Mouse (Mus musculus) forebrain, embryonic 11.5 days (tissue): ENCODE measurements around the gene Zmynd8. TPM values are rescaled to one million over a fixed set of nuclear protein-coding genes. Genes with fewer than 3 reads are reported as not detected.

ENCODE experiments used
- ATAC-seq: fragments of 200-750 bp; cut with Nextera tagmentation; replicated peaks from 2 replicates; pipeline ENCODE4 v1.8.0; 2017; ENCODE audit warnings: moderate TSS enrichment; ENCODE audit not compliant: low FRiP score
- DNase-seq: peaks from one replicate; pipeline ENCODE4 v3.0.0-alpha.2; 2017; ENCODE audit warnings: low spot score
- H3K27ac ChIP-seq: fragments of 300-500 bp; sonication (generic); 2 replicates; pipeline ENCODE4 v1.5.1; 2014; ENCODE audit warnings: low read depth, low read length
- H3K27me3 ChIP-seq: fragments of 300-500 bp; sonication (generic); 2 replicates; pipeline ENCODE4 v1.6.1; 2014; ENCODE audit warnings: mild to moderate bottlenecking, low read length, mixed read lengths; ENCODE audit not compliant: control insufficient read depth, insufficient read depth
- H3K36me3 ChIP-seq: fragments of 300-500 bp; sonication (generic); 2 replicates; pipeline ENCODE4 v1.6.1; 2014; ENCODE audit warnings: mild to moderate bottlenecking, low read length, moderate library complexity, mixed read lengths; ENCODE audit not compliant: control insufficient read depth, insufficient read depth
- H3K4me1 ChIP-seq: fragments of 300-500 bp; sonication (generic); replicated peaks from 2 replicates; pipeline ENCODE4 v1.6.1; 2014; ENCODE audit warnings: low read length, mixed read lengths; ENCODE audit not compliant: control insufficient read depth, insufficient read depth
- H3K4me2 ChIP-seq: fragments of 300-500 bp; sonication (generic); 2 replicates; pipeline ENCODE4 v1.6.1; 2014; ENCODE audit warnings: low read depth, mild to moderate bottlenecking, low read length, moderate library complexity, mixed read lengths; ENCODE audit not compliant: severe bottlenecking
- H3K4me3 ChIP-seq: fragments of 300-500 bp; sonication (generic); 2 replicates; pipeline ENCODE4 v1.5.1; 2014; ENCODE audit warnings: low read depth, low read length
- H3K9ac ChIP-seq: fragments of 300-500 bp; sonication (generic); 2 replicates; pipeline ENCODE4 v1.6.1; 2014; ENCODE audit warnings: low read length
- H3K9me3 ChIP-seq: fragments of 300-500 bp; sonication (generic); 2 replicates; pipeline ENCODE4 v1.6.1; 2016; ENCODE audit warnings: low read length, mixed read lengths; ENCODE audit not compliant: control insufficient read depth
- WGBS: fragments of 180-500 bp; shearing (Covaris S2); extraction: QIAGEN DNeasy Blood & Tissue Kit; methylation state at CpG from one replicate; pipeline ENCODE4 v1.1.7; 2014; 5-methylcytosine and 5-hydroxymethylcytosine counted together
- polyA plus RNA-seq: library from polyadenylated mRNA; unstranded; fragments of >200 nt; fragmentation: Nextera tagmentation; extraction: Ambion mirVana; gene quantifications from 2 replicates; pipeline ENCODE4 v1.2.1, GENCODE M21; 2014

Zmynd8 gene
- polyA plus RNA-seq, 1 experiment from 2014 or later, result 61.5 TPM

DNA sequence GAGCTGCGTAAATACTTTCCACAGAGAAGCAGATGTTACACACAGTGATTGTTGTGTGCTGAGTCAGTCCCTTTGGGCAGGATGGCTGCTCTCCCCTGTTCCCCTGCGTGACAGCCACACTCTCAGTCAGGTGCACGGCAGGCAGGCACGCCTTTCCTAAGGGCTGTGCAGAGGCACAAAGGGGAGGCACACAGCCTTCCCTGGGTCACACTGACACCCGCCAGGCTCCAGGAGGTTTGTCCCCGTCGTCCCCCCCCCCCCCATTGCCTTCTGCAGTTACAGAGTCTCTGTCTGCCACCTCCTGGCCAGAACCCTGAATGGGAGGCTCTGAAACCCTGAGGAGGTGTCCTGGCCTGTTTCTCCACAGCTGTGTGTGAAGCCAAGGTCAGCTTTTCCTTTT lies 147.7 kb downstream of the Zmynd8 start:
- Histone ChIP-seq H3K4me1 (peaks cover 6% of the 10 kb centered on the region), H3K4me3 (no peak overlapping the region), H3K9ac (no peak overlapping the region), H3K27me3 (0 out of 2 replicates have a peak, but pooled peaks cover 3% of the 10 kb centered on the region), H3K36me3 (no peaks in the 10 kb centered on the region), H3K9me3 (no peaks in the 10 kb centered on the region), H3K4me2 (no peak overlapping the region), H3K27ac (no peak overlapping the region)
- 21% methylated on average over 7 of the region's 7 CpGs for WGBS
- ATAC-seq (peak; percentile 42; the same call in 1 of the 2 replicates), DNase-seq (no peak)

DNA sequence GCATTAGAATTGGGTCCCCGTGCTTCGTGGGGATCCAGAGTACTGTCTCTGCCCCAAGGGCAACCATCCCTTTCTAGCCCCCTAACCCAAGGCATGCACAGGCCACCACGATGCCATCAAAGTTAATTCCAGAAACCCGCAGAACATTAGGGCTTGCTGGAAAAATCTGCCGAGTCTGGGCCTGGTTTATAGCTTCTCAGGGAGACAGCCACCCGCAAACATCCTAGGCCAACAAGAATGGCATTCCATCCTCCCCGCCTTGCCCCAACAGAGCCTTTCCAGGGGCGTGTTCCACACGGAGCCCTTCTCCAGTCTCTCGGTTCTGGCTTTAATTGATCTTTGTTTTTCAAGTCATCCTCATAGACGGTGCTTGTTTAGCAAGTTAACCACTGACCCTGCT lies 150.4 kb downstream of the Zmynd8 start:
- WGBS, result 5% methylated on average over 11 of the region's 11 CpGs
- Histone ChIP-seq H3K4me1 (peaks cover 9% of the 10 kb centered on the region), H3K27ac (no peak overlapping the region), H3K27me3 (0 out of 2 replicates have a peak, but pooled peaks cover 3% of the 10 kb centered on the region), H3K4me2 (no peak overlapping the region), H3K9me3 (no peaks in the 10 kb centered on the region), H3K36me3 (no peaks in the 10 kb centered on the region), H3K9ac (no peak overlapping the region), H3K4me3 (no peak overlapping the region)
- DNase-seq (no peak), ATAC-seq (no peak)

DNA sequence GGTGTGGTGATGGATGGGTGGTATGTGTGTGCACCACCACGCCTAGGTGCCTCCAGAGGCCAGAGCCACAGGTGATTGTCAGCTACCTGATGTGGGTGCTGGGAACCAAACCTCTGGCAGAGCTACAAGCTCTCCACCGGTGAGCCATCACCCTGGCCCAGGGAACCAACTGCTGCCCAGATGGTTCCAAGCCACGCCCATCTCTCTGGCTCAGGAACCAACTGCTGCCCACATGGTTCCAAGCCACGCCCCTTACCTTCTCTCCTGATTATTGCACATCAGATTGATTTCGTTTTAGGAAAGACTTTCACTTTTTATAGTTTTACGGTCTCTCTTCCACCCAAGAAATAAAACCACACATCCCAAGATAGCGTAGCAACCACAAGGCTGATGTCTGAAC lies 150.8 kb downstream of the Zmynd8 start:
- Histone ChIP-seq H3K4me1 (peaks cover 9% of the 10 kb centered on the region), H3K4me2 (no peak overlapping the region), H3K27me3 (0 out of 2 replicates have a peak, but pooled peaks cover 3% of the 10 kb centered on the region), H3K36me3 (no peaks in the 10 kb centered on the region), H3K9ac (no peak overlapping the region), H3K4me3 (no peak overlapping the region), H3K9me3 (no peaks in the 10 kb centered on the region), H3K27ac (no peak overlapping the region)
- WGBS, result 55% methylated on average over 7 of the region's 7 CpGs
- ATAC-seq (no peak), DNase-seq (no peak)

DNA sequence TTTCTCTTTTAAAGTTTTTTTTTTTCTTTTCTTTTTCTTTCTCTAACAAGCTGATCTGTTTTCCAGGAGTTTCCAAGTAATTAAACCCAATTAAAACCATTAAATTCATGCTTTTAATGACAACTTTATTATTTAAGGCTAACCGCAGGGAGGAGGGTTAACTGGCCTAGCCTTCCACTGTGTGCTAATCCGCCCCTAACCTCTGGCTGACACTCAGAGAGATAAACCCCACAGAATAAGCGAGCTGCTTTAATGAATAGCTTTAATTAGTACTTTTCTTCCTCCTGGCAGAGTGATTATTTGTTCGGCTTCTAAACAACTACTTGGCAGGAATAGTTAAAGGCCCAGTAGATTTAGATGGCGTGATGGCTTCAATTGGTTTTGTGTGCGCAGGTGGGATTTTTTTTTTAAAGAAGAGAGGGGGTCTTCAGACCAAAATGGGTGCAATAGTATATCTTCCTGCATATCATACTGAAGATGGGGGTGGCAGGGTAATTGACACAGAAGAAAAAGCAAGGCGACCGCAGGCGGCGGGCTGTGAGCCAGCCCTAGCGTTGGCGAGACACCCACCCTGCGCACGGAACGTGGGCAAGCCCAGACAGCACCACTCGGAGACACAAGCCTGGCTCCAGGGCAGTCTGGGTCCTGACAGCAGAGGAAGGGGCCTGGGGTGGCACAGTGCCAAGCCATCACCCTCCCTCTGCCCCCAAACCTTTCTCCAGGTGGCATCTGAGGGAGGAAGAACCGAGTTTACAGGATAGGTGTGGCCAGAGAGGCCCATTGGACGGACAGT lies 153.3 kb downstream of the Zmynd8 start:
- Histone ChIP-seq H3K9me3 (no peaks in the 10 kb centered on the region), H3K4me1 (peaks cover 25% of the 10 kb centered on the region), H3K4me3 (no peak overlapping the region), H3K4me2 (peak overlapping the region; percentile 33; the same call in 1 of the 2 replicates), H3K36me3 (no peaks in the 10 kb centered on the region), H3K9ac (no peak overlapping the region), H3K27me3 (0 out of 2 replicates have a peak, but pooled peaks cover 3% of the 10 kb centered on the region), H3K27ac (peak overlapping the region; percentile 2; the same call in 1 of the 2 replicates)
- ATAC-seq (peak; percentile 80), DNase-seq (peak; percentile 67)
- 13% methylated on average over 18 of the region's 18 CpGs for WGBS

DNA sequence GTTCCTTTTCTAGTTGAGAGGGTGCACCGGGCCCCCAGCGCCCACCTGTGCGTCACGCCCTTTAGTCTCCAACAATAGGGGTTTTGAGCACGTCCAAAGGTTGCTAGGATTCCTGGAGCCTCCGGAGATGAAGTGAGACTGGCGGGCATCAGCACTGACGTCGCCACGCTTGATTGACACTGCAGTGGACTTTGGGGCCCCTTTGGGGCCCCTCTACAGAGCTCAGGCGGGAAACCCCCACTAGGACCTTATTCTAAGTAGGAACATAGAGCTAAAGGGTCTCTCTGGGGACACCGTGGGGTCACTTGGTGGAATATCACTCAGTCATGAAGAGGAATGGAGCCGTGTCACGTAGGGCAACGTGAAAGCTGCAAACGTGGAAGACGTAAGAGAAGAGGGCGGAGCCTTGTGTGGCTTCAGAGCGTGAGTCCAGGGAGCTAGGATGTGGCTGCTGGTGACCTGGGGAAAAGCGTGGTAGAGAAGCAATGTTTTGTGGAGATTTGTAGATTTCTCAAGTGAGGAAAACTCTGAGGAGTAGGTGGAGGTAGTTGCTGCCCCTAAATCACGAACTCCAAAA lies 156.5 kb downstream of the Zmynd8 start:
- WGBS, result 18% methylated on average over 21 of the region's 21 CpGs
- H3K4me1 ChIP-seq, result peaks cover 19% of the 10 kb centered on the region
- no peak overlapping the region; the same call in 1 of the 2 replicates for H3K9ac ChIP-seq
- H3K4me3 ChIP-seq, result no peak overlapping the region
- no peak overlapping the region for H3K27ac ChIP-seq
- H3K4me2 ChIP-seq, result peak overlapping the region; percentile 29
- ATAC-seq (no peak), DNase-seq (no peak)
- H3K27me3 ChIP-seq, result no peaks in the 10 kb centered on the region
- H3K9me3 ChIP-seq, result no peaks in the 10 kb centered on the region
- no peaks in the 10 kb centered on the region for H3K36me3 ChIP-seq

DNA sequence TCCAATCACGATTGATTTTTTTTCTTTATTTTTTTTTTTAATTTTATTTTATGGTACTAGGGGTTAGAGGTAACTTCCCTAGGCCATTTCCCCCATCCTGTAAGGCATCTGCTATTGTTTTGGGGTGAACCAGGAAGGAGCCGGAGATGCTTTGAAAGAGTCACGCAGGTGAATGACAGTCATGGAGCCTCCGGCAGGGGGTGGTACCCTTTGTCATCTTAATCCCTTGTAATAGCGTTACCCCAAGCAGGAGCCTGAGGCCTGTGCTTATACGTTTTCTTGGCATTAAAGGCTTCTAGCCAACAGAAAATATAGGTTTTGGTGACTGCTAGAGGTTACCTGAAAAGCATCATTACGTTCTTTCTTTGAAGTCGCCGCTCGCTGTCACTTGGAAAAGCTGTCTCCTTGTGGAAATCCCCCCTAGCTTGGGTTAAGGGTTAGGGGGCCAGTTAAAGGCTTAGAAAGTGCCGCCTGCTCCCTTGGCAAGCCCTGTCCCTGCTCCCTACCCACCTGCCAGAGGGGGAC lies 157.2 kb downstream of the Zmynd8 start:
- ATAC-seq (no peak), DNase-seq (no peak)
- no peaks in the 10 kb centered on the region for H3K27me3 ChIP-seq
- H3K9ac ChIP-seq, result no peak overlapping the region; the same call in 1 of the 2 replicates
- H3K4me2 ChIP-seq, result peak overlapping the region; percentile 29; the same call in 1 of the 2 replicates
- H3K4me1 ChIP-seq, result peaks cover 19% of the 10 kb centered on the region
- H3K27ac ChIP-seq, result no peak overlapping the region
- H3K4me3 ChIP-seq, result no peak overlapping the region
- no peaks in the 10 kb centered on the region for H3K36me3 ChIP-seq
- WGBS, result 5% methylated on average over 11 of the region's 11 CpGs
- H3K9me3 ChIP-seq, result no peaks in the 10 kb centered on the region

DNA sequence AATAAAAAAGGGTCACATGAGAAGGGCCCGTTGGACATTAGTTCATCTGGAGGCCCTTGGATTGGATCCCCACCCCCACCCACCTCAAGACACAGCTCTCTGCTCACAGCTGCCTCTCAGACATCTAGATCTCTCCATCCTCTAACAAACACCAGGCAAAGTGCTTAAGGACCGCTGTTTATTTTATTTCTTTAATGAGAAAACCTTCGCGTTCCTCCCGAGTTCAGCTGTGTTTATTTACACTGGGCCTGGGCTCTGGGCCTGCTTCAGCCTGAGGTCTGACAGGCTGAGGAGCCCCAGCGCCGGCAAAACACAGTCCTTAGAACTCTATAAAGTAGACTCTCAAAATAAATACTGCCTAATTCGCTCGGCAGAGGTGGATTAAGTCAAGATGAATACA lies 157.8 kb downstream of the Zmynd8 start:
- Histone ChIP-seq H3K36me3 (no peaks in the 10 kb centered on the region), H3K27me3 (no peaks in the 10 kb centered on the region), H3K4me3 (no peak overlapping the region), H3K27ac (no peak overlapping the region), H3K9me3 (no peaks in the 10 kb centered on the region), H3K4me1 (peaks cover 19% of the 10 kb centered on the region), H3K9ac (no peak overlapping the region; the same call in 1 of the 2 replicates), H3K4me2 (0 out of 2 replicates have a peak overlapping the region, but pooled peaks have one; percentile 11)
- no peak for ATAC-seq
- 2% methylated on average over 9 of the region's 9 CpGs for WGBS
- DNase-seq, result no peak

DNA sequence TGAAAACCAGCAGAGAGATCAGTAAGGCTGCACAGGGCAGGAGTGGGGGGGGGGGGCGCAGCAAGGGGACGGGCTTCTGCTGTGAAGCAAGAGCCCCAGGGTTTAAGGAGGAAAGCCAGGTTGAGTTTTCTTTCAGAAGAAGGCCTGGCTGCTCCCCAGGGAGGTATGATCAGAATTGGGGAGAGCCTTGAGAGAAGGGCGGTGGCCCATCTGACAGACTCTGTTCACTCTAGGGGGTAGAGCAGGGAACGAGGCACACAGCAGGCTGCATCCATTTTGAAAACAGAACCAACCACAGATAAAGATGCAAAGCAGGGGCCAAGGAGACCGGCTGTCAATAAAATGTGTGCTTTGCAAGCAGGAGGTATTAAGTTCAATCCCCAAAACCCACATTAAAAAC lies 158.4 kb downstream of the Zmynd8 start:
- no peak overlapping the region for H3K4me3 ChIP-seq
- H3K4me2 ChIP-seq, result no peak overlapping the region
- DNase-seq (no peak), ATAC-seq (no peak)
- no peaks in the 10 kb centered on the region for H3K36me3 ChIP-seq
- no peak overlapping the region for H3K9ac ChIP-seq
- no peak overlapping the region for H3K27ac ChIP-seq
- WGBS, result 29% methylated on average over 4 of the region's 5 CpGs
- no peaks in the 10 kb centered on the region for H3K9me3 ChIP-seq
- peaks cover 19% of the 10 kb centered on the region for H3K4me1 ChIP-seq
- H3K27me3 ChIP-seq, result no peaks in the 10 kb centered on the region
